Mouse (Mus musculus) E14TG2a.4 (cell line): ENCODE results near the gene Cyp2e1.

ENCODE experiments used
- CTCF ChIP-seq: conservative IDR thresholded peaks from 2 replicates; pipeline ENCODE4 v1.5.1; 2014; ENCODE audit warnings: low read length
- NANOG ChIP-seq: IDR thresholded peaks from 2 replicates; pipeline ENCODE4 v1.6.1; 2014; ENCODE audit warnings: borderline replicate concordance, low read length, mixed read lengths

DNA sequence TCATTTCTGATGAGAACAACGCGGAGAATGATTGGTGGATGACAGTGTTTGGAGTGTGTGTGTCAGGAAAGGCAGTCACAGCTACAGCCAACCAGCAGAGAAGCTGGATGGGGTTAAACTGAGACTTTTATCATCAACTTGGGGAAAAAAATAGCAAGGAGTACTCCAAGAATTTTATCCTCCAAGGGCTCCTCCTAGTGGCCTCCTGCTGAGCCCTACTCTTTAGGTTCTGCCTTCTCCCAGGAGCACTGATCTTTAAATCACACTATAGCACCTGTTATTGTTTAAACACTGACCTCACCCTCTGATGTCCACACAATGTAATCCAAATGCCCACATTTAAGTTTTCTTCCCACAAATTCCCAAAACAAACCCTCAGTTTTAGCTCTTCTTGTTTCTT lies 30.4 kb upstream of the Cyp2e1 start:
- TF ChIP-seq CTCF (no peak; the same call in 1 of the 2 replicates), NANOG (no peak)
